Mouse (Mus musculus) adrenal gland, adult 2 months (tissue): ENCODE measurements around the gene Prickle2. TPM values are rescaled to one million over a fixed set of nuclear protein-coding genes. Genes with fewer than 3 reads are reported as not detected.

Experiments used
- DNase-seq: peaks from one replicate; pipeline ENCODE4 v3.0.0; 2021
- polyA plus RNA-seq: library from polyadenylated mRNA; depleted of rRNA; stranded (reverse); fragments of >200 nt; gene quantifications from 2 replicates; pipeline ENCODE4 v1.2.3, GENCODE M21; 2012
- total RNA-seq, 2 experiments: library from RNA; stranded (reverse); gene quantifications; 2 replicates each; pipeline ENCODE4 v1.2.3; 2021

Prickle2 gene
- total and polyA plus RNA-seq, 3 experiments: 2.4 to 11.1 (median 5.0) TPM

DNA sequence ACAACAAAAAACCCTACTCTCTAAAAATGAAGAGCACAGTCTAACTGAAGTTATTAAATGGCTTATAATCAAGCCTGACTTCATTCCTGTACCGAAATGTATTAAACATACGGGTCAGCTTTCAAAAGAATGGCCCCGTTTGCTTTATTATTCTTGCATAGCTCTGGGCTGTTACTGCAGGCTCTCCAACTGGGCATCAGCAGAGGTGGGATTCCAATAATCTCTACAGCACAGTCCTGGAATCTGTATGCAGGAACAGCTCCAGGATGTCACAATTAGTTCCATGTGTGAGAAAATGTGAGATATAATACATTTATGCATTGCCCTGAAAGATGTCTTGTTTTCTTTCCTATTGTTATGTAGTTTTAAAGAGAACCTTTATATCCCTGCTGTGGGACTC lies 38.4 kb downstream of the Prickle2 start:
- DNase-seq: no peak

DNA sequence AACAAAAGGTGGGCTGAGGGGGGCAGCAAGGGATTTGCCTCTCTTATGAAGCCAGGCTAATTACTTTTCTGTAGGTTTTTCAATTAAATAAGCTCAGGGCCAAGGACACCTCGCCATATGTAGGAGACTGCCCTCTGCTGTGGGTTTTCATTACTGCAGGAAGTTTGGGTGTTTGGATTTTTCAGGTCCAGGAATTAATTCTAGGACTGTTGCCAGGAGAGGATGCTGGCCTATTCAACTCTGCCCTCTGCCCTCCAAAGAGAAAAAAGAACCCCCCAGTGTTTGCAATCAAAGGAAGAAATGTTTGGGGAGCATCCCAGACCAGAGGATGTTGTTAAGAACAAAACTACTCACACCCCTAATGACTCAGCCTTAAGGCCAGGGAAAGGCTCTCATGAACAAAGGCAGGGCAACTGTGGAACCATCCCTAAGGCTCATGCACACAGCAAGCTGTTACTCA lies 40.4 kb downstream of the Prickle2 start:
- peak; percentile 70 for DNase-seq

DNA sequence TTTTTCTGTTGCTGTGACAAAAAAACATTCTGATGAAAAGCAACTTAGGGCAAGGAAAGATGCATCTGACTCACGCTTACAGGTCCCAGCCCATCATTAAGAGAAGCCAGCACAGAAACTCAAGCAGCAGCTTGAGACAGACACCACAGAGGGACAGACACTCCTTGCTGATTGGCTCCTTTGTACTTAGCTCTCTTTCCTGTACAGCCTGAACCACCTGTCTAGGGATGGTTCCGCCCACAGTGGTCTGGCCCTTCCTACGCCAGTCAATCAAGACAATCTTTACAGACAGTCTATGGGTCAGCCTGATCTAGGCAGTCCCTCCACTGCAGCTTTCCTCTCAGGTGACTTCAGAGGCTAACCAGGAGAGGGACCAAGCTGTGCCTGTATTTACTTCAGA lies 42.1 kb downstream of the Prickle2 start:
- DNase-seq: no peak

DNA sequence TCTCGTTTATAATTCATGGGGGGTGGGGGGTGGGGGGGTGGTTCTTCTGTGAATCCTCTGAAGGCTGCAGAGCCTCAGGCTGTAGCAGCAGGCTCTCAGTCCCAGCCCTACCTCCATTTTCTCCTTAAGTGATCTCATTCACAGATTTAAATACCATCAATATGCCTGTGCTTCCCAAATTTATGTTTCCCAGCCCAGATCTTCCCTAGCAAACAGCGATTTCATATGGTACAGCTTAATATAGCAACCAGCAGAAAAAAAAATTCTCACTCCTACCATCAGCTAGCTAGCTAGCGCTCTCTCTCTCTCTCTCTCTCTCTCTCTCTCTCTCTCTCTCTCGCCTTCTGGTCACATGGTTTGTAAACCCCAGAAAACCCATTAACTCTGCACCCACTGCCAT lies 42.5 kb downstream of the Prickle2 start:
- no peak for DNase-seq

DNA sequence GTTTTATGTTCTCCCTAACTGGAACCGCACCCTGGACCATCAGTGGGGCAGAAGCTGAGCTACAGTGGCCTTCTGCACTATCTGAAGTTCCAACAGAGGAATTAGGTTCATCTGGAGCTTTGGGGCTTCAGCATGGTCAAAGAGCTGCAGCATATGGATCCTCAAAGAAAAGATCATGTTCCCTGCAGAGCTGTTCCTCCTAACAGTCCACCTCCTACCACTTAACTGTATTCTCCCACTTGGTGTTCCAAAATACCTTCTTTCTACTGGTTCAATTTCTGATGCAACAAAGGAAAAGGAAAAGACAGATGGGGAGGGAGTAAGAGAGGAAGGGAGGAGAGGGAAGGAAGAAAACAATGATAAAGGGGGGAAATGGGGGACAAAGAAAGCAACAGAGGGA lies 56.9 kb downstream of the Prickle2 start:
- no peak for DNase-seq

DNA sequence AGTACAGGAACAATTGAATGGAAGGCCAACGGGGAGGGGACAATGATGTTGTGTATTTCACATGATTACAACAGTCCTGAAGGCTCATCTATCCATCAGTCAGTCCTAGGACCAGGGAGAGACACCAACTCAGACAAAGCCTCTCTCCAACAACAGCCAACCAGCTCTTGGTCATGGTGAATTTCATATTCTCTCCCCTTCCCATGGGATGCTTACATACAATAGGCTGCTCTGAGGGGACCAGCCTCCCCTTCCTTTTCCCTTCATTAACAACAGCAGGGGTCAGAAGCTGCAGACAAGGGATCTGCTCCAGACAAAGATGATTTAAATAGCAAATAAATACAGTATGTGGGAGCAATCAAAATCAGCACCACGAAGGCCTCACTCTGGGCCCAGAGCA lies 57.4 kb downstream of the Prickle2 start:
- DNase-seq: no peak

DNA sequence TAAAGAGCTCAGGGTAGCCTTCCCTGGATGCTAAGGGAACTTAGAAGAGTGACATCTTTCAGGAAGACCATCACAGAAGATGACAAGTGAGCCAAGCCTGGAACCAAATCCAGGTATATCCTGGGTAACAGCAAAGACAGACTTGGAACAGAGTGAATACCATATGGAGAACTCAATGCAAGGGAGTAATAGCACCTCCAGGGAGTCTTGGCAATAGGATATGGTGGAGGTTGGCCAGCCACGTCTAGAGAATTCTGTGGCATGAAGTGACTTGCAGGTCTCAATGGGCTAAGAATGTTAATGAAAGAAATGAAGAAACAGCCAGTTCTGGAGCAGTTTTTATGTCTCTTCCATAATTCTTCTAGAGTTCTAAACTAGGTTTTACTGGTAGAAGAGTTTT lies 63.0 kb downstream of the Prickle2 start:
- DNase-seq: no peak

DNA sequence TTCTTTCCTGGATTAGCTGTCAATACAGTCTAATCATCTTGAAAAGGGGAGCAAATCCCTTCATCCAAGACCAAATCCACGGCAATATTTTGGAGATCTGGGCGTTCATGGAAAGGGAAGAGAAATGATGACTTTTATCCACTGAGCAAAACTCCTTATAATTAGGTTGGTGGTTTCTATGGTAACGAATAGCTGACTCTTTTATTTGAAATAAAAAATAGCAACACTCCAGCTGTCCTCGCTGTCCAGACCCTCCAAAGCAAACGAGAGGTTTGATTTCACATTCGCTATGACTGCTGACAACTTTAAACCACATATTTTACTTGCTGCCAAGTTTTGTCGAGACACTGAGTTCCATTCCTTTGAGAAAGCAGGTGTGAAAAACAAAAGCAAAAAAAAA lies 64.0 kb downstream of the Prickle2 start:
- no peak for DNase-seq

DNA sequence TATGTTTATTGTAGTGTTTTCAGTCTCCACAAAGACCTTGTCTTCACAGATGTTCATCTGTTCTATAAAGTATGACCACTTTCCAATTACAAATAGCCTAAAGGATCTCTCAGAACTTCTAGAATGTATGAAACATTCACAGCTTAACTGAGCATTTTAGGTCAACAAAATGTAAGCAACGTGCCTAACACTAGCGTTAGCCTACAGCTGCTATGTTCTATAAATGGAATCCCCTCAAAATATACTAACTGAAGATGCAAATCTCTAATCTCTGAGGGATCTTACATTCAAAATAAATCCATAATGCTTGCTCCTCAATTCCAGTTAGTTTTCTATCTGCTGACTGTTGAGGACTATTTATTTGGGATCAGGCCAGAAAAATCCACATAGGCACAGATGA lies 65.1 kb downstream of the Prickle2 start:
- no peak for DNase-seq

DNA sequence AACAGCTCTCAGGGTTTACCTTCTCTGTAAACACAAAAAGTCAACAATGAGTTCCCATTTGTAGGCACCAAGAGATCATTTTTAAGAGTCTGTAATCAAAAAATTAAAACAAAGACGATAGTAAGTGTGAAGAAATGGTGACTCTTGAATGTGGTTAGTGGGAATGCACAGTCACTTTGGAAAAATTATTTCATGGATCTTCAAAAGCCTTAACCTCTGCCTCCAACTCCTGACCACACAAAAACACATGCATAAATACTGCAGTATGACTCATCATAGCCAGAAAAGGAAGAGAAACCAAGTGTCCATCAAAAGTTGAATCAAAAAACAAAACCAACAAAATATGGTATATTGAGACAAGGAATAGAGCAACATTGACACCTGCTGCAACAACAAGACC lies 69.5 kb downstream of the Prickle2 start:
- DNase-seq: no peak

DNA sequence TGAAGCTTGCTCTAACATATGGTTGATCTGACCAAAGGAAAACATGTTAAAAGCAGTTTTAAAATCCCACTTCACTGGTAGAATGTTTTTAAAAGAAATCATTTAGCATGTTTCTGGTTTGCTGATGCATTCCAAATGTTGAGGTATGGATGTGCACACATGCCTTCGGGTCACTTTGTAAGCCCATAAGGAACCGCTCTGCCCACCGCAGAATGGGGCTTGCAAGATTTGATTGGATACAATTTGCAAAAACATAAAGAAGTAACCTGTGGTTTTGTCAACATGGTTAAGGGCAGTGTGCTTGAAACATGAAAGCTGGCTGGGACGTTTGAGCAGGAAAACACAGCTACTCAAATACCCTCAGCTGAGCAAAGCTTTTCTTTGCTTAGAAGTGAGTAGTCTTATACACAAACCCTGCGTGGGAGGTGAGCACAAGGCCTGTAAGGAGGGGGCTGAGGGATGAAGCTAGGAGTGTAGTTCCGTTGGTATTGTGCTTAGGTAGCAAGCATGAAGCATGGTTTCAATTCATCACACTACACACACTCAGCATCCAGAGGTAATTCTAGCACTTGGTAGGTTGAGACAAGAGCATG lies 71.0 kb downstream of the Prickle2 start:
- DNase-seq: no peak

DNA sequence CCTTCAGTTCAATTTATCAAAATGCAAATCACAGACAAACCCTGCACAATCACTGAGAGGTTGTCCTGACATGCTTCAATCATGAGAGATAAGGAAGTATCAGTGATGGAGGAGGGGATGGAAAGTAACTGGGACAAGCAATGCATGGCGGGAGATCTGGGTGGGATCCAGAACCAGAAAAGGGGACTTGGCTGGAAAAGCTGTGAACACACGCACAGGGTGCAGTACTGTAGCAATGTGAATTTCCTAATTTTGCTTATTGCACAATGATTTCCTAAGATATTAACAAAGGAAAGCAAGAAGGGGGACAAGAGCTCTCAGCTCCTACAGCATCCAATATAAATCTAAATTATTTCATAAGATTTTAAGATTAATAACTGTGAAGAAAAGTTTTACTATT lies 75.0 kb downstream of the Prickle2 start:
- no peak for DNase-seq

DNA sequence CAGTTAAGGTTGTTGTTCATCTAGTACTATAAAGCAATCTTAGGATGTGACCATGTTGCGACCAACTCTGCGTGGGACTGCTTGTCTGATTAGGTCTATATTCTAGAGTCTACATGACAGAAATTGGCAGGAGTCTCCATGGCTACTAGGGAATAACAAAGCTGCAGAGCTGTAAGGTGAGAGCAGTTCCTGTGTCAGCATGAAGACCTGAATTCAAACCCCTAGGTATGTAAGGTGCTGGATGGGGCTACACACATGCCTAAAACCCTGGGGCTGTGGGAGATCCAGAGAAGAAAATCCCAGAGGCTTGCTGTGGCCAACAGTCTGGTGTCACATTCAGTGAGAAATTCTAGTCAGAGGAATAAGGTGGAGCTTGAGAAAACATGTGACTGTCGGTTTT lies 78.2 kb downstream of the Prickle2 start:
- DNase-seq: no peak

DNA sequence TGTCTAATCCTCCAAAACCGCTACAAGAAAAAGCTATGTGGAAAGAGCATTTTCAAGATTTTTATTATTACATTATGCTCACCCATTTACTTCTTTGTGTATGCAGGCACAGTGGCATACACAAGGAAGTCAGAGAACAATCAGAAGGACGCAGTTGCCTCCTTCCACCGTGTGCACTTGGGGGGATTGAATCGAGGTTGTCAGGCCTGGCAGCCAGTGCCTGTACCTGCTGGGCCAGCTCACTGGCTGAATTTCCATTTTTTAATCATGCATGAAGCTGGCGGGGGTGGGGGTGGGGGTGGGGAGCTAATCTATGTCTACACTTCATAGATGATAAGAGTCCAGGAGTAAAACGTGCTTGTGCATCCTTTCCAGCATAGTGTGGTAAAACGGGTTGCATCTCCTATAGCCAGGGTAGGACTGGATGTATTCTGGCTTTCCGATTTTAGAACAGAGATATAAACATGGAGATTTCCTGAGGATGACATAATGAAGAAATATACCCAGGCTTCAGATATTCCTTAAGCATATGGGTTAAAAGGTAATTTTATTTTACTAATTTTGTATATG lies 78.8 kb downstream of the Prickle2 start:
- DNase-seq: no peak

DNA sequence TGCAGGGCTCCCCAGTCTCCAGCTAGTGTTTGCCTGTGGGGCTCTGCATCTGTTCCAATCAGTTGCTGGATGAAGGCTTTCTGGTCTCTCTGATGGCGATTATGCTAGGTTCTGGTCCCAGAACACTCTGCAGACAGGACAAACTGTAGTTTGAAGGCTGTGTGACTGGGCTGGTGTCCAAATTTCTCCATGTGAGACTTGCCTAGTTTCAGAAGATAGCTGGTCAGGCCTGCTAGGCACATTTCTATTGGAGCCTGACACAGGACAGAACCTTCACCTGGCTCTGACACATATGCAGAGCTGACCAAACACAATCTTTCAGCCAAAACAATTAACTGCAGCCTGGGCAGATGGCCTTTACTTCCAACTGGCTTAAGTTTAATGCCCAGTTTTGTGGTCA lies 80.0 kb downstream of the Prickle2 start:
- DNase-seq: no peak

DNA sequence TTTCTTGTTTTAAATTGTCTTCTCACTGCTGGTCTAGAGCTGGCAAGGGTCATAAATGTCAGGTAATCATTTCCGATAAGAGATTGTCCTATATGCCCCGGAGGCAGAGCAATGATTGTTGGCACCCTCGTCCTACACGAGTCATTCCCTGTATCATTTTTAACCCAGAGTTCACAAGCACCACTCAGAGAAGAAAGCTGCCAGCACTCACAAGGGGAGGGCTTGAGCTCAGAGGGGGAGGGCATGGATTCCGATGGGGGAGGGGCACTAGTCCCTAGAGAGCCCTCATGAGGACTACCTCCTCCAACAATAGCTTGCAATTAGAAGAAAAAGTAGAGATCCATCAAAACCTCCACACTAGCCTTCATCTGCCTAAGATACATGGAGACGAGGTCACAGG lies 81.6 kb downstream of the Prickle2 start:
- no peak for DNase-seq

DNA sequence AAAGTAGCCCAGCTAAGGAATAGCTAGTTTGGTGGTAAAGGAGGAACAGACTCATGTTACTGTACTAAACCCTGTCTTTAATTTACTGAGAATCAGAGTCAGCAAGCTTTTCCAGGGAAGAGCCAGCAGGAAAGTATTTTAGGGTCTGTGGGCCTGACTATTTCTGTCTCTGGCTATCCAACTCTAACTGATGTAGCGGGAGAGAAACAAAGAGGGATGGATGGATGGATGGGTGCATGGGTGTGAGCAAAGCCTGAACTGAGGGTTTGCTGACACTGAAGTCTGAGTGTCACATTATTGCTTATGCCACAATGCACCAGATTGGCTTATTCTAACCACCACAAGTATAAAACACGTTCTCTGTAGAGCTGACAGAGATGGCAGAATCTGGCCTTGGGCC lies 88.8 kb downstream of the Prickle2 start:
- DNase-seq: no peak

DNA sequence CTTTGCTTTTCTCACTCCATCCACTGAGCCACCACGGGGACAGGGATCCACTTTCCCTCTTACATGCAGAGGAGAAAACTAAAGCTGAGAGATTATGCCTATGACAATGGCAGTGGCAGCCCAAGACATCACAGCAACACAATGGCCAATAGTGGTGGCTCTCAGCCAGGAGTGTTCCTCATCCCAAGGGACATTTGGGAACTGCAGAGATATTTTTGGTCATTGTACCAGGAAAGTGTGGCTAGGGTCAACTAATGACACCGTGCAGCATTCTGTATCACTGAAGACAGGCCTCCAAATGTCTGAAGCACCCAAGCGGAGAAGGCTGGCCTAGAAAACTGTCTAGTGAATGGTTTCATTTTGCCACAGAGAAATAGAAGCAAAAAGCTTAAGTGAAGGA lies 91.2 kb downstream of the Prickle2 start:
- DNase-seq: no peak

DNA sequence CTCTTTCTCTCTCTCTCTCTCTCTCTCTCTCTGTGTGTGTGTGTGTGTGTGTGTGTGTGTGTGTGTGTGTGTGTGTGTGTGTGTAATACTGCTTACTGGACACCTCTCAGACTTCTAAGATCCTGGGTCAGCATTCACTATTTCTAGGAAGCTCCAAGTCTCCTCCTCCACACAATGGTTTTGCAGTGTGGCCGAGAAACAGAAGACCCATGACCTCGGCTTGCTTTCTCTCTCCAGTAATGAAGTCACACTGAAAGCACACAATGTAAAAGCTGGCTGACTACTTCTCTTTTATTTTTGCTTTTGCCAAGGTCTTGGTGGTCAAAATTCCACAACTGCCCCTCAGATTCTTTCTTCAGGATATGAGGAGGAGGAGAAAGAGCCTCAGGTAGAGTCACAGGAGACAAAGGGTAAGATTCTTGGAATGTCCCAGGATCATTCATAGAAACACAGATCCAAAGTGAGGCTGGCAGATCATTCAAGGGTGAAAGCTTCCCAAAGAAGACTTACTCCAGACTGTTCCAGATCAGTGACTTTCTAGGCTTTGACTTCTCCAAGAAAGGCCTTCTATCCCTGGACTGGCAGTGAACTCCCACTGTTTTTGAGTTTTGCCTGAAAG lies 93.7 kb downstream of the Prickle2 start:
- no peak for DNase-seq

DNA sequence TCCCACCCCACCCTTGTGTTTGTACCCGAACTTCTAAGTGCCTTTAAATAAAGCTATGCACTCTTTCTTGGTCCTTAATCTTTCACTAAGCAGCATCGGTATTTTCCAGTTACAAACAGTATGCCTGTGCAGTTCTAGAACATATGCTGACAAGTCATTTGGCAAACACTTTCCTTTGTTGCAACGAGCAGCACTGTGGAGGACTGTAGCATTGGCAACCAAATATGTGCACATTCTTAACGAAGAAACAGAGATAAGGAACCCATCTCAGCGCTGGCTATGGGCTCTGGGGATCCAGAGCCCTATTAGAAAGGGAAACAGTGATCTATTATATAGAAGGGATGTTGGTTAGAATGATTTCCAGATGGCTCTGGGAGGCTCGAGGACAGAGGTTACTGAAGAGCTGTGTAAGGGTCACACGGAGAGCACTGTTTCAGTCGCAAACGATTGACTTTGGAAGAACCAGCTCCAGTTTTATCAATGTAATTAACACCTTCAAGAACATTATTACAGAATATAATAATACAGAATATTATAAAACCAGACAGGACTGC lies 96.2 kb downstream of the Prickle2 start:
- no peak for DNase-seq

DNA sequence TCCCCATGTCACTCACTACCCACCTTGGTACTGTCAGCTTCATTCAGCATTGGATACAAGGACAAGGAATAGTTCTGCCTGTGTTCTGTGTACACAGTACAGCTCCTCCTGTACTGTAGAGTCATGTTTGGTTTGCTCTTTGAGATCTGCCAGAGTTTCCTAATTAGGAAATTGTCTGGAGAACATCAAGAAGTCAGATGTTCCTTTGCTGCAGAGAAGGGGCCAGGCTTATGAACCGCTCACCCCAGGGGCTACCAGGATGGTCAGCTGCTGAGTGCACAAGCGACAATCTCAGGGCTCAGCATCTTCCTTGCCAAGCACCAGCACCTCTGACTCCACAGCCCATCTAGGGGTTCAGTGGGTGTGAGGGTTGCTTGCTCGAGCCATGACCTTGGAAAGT lies 96.9 kb downstream of the Prickle2 start:
- no peak for DNase-seq

DNA sequence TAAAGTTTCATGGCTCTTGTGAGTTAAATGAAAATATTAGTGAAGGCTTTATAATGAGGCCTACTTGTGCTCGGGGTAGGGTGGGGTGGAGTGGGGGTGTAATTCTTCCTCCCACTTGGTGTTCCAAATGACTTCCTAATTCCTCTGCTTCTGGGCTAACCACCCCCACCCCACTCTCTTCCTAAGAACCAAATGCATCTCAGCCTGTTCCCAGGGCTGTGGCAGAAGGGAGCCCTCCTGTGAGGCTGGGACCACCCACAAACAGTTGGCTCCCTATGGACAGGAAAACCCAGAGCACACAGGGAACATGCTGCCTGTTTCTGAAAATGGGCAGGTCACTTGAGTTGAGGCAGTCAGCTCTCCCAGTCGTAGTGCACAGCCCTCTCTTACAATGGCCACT lies 100.8 kb downstream of the Prickle2 start:
- no peak for DNase-seq

DNA sequence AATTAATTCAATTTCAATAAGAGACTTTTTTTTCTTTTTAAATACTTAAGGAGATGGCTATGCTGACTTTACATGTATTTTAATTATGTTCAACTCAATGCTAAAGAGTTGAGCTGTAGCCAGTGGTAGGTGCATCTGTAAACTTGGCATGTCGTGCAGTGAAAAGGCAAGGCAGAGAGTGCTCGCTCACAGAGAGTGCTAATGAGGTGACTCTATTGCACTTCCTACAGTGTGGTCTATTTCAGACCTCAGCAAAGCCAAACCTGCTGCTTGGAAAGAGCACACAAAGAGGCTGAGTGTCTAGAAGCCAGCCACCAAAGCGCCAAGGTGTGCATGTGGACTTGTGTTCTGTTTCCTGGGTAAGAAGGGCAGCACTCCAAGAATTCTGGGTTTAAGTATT lies 109.6 kb downstream of the Prickle2 start:
- DNase-seq: no peak
